Mouse (Mus musculus) midbrain, embryonic 14.5 days (tissue): Measurements from ENCODE around the gene Rmnd5a. TPM values are rescaled to one million over a fixed set of nuclear protein-coding genes. Genes with fewer than 3 reads are reported as not detected.

ENCODE experiments used
- ATAC-seq: fragments of 200-750 bp; cut with Nextera tagmentation; 2 replicates; pipeline ENCODE4 v1.8.0; 2017; ENCODE audit warnings: moderate number of reproducible peaks, moderate library complexity; ENCODE audit not compliant: low FRiP score, low TSS enrichment
- DNase-seq: peaks from one replicate; pipeline ENCODE4 v3.0.0-alpha.2; 2015
- H3K27ac ChIP-seq: fragments of 300-500 bp; sonication (generic); replicated peaks from 2 replicates; pipeline ENCODE4 v1.5.1; 2014; ENCODE audit warnings: mild to moderate bottlenecking, low read depth, low read length, moderate library complexity
- H3K27me3 ChIP-seq: fragments of 300-500 bp; sonication (generic); 2 replicates; pipeline ENCODE4 v1.6.1; 2014; ENCODE audit warnings: low read length, control low read depth, mixed read lengths; ENCODE audit not compliant: control insufficient read depth, insufficient read depth
- H3K36me3 ChIP-seq: fragments of 300-500 bp; sonication (generic); 2 replicates; pipeline ENCODE4 v1.6.1; 2014; ENCODE audit warnings: low read length, control low read depth; ENCODE audit not compliant: control insufficient read depth, insufficient read depth
- H3K4me1 ChIP-seq: fragments of 300-500 bp; sonication (generic); 2 replicates; pipeline ENCODE4 v1.6.1; 2014; ENCODE audit warnings: mild to moderate bottlenecking, antibody characterized with exemption, low read length, control low read depth; ENCODE audit not compliant: control insufficient read depth, insufficient read depth
- H3K4me2 ChIP-seq: fragments of 300-500 bp; sonication (generic); 2 replicates; pipeline ENCODE4 v1.6.1; 2014; ENCODE audit warnings: mild to moderate bottlenecking, low read length, moderate library complexity
- H3K4me3 ChIP-seq: fragments of 300-500 bp; sonication (generic); replicated peaks from 2 replicates; pipeline ENCODE4 v1.5.1; 2014; ENCODE audit warnings: low read depth, low read length
- H3K9ac ChIP-seq: fragments of 300-500 bp; sonication (generic); replicated peaks from 2 replicates; pipeline ENCODE4 v1.6.1; 2014; ENCODE audit warnings: mild to moderate bottlenecking, low read length, moderate library complexity
- H3K9me3 ChIP-seq: fragments of 300-500 bp; sonication (generic); 2 replicates; pipeline ENCODE4 v1.6.1; 2016; ENCODE audit warnings: low read length, control low read depth, mixed read lengths; ENCODE audit not compliant: control insufficient read depth
- WGBS: fragments of 180-500 bp; shearing (Covaris S2); extraction: QIAGEN DNeasy Blood & Tissue Kit; methylation state at CpG from one replicate; pipeline ENCODE4 v1.1.7; 2014; 5-methylcytosine and 5-hydroxymethylcytosine counted together
- polyA plus RNA-seq: library from polyadenylated mRNA; unstranded; fragments of >200 nt; fragmentation: Nextera tagmentation; extraction: Ambion mirVana; gene quantifications from 2 replicates; pipeline ENCODE4 v1.2.1, GENCODE M21; 2014

Rmnd5a gene
- polyA plus RNA-seq, 1 experiment from 2014 or later = 5.5 TPM

DNA sequence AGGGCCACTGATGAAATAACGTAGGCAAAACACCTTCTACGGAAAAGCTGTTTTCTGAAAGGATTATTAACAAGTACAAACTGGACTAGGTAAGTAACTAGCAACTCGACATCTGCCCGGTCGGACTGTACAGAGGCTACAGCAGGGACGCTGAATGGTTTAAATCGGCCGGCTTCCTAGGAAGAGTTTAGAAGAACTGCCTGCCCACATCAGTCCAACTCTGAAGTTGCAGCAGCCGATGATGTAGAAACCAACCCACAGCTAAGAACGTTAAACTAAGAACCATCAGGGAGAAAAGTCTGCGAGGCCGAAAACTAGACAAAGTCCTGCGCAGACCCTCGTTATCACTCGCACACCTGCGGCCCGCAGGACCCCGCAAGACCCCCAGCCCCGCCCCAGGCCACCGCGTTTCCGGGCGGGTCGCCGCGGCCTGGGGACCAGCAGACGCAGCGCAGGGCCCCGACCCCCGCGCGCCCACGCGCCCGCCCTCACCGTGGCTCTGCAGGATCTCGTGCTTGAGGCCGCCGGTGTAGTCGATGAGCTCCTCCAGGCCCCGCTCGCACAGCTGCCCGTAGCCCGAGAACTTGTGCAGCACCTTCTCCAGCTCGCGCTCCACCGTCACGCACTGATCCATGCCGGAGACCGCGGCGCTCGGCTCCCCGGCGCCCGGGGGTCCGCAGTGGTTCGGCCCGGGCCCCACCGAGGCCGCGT lies 776 bp downstream of the Rmnd5a start:
- Histone ChIP-seq H3K27ac (peak overlapping the region; percentile 97), H3K4me1 (peaks cover 32% of the 10 kb centered on the region), H3K4me2 (peak overlapping the region; percentile 89), H3K4me3 (peak overlapping the region; percentile 94), H3K9me3 (no peaks in the 10 kb centered on the region), H3K36me3 (no peaks in the 10 kb centered on the region), H3K27me3 (no peaks in the 10 kb centered on the region), H3K9ac (peak overlapping the region; percentile 91)
- ATAC-seq (no peak), DNase-seq (peak; percentile 73)
- WGBS = under 1% methylated on average over 61 of the region's 62 CpGs

- Histone ChIP-seq H3K27me3 (no peaks in the 10 kb centered on the region), H3K4me2 (peak overlapping the region; percentile 89), H3K9ac (peak overlapping the region; percentile 23; the same call in 1 of the 2 replicates), H3K9me3 (no peaks in the 10 kb centered on the region), H3K4me3 (0 out of 2 replicates have a peak overlapping the region, but pooled peaks have one; percentile 7), H3K4me1 (peaks cover 32% of the 10 kb centered on the region), H3K36me3 (no peaks in the 10 kb centered on the region), H3K27ac (no peak overlapping the region)
- 56% methylated on average over 1 of the region's 1 CpGs for WGBS
- ATAC-seq (no peak), DNase-seq (no peak)
These were observed 2.4 kb downstream of the Rmnd5a start for GRCm38 (mm10) chr6:71438070-71438469.

DNA sequence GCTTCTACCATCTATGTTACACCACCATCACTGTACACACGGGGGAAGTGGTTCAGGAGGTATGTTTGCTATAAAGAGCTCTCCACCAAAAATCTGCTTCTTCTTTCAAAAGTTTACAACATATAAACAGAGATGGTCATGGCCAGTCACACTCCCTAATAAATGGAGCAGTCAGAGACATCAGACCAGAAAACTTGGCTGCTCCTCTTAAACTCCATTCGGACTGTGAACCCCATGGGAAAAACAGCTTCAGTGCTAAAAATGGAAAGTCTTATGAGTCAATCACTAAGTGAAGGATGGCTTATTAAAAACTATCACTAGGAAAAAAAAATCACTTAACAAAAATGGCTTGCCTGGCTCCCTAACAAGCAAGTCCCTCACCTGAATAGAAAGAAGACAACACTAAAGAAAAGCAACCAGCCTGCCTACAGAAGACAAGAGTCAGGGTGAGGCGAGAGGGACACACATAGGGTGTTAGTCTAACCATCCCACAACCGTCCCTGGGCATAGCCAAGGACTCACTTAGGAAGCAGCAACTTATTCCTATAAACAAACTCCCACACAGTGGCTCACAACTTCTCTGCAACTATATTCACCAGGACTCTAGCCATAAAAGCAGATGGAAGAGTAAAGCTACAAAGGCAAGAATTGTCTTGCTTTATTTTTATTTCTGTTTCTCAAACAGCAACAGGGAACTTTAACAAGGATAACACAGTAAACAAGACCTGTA lies 12.3 kb downstream of the Rmnd5a start:
- no peaks in the 10 kb centered on the region for H3K4me1 ChIP-seq
- H3K9ac ChIP-seq = no peak overlapping the region
- ATAC-seq (no peak), DNase-seq (no peak)
- WGBS = 93% methylated on average over 4 of the region's 4 CpGs
- H3K9me3 ChIP-seq = no peaks in the 10 kb centered on the region
- H3K27me3 ChIP-seq = no peaks in the 10 kb centered on the region
- H3K27ac ChIP-seq = no peak overlapping the region
- no peak overlapping the region for H3K4me2 ChIP-seq
- H3K4me3 ChIP-seq = no peak overlapping the region
- peaks cover 17% of the 10 kb centered on the region for H3K36me3 ChIP-seq

- Histone ChIP-seq H3K4me3 (no peak overlapping the region), H3K9ac (no peak overlapping the region), H3K36me3 (peaks cover 17% of the 10 kb centered on the region), H3K9me3 (no peaks in the 10 kb centered on the region), H3K4me2 (no peak overlapping the region), H3K4me1 (no peaks in the 10 kb centered on the region), H3K27me3 (no peaks in the 10 kb centered on the region), H3K27ac (no peak overlapping the region)
- 94% methylated on average over 6 of the region's 6 CpGs for WGBS
- DNase-seq = no peak
- no peak for ATAC-seq
These were observed 14.8 kb downstream of the Rmnd5a start for GRCm38 (mm10) chr6:71425681-71426080.

- no peak overlapping the region for H3K9ac ChIP-seq
- no peak overlapping the region for H3K27ac ChIP-seq
- peaks cover 18% of the 10 kb centered on the region for H3K36me3 ChIP-seq
- H3K4me1 ChIP-seq = no peaks in the 10 kb centered on the region
- H3K4me3 ChIP-seq = no peak overlapping the region
- H3K27me3 ChIP-seq = no peaks in the 10 kb centered on the region
- no peak overlapping the region for H3K4me2 ChIP-seq
- H3K9me3 ChIP-seq = no peaks in the 10 kb centered on the region
- 93% methylated on average over 3 of the region's 3 CpGs for WGBS
- no peak for ATAC-seq
- DNase-seq = peak; percentile 64
These were observed 17.3 kb downstream of the Rmnd5a start for GRCm38 (mm10) chr6:71423116-71423515.

DNA sequence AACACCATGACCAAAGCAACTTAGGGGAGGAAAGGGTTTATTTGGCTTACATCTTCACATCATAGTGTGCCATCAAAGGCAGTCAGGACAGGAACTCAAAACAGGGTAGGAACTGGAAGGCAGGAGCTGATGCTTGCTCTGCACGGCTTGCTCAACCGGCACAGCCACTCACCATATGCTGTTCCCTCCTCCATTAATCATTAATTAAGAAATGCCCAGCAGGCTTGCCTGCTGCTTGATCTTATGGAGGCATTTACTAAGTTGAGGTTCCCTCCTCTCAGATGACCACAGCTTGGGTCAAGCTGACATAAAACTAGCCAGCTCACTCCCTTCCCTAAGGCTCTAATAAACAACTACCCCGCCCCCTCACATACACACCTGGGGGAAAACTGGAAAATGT lies 18.3 kb downstream of the Rmnd5a start:
- WGBS = 73% methylated on average over 3 of the region's 3 CpGs
- DNase-seq (no peak), ATAC-seq (no peak)
- no peak overlapping the region for H3K4me3 ChIP-seq
- H3K27me3 ChIP-seq = no peaks in the 10 kb centered on the region
- no peaks in the 10 kb centered on the region for H3K4me1 ChIP-seq
- H3K4me2 ChIP-seq = no peak overlapping the region
- H3K9ac ChIP-seq = no peak overlapping the region
- peaks cover 12% of the 10 kb centered on the region; the same call in 1 of the 2 replicates for H3K36me3 ChIP-seq
- no peaks in the 10 kb centered on the region for H3K9me3 ChIP-seq
- H3K27ac ChIP-seq = no peak overlapping the region

DNA sequence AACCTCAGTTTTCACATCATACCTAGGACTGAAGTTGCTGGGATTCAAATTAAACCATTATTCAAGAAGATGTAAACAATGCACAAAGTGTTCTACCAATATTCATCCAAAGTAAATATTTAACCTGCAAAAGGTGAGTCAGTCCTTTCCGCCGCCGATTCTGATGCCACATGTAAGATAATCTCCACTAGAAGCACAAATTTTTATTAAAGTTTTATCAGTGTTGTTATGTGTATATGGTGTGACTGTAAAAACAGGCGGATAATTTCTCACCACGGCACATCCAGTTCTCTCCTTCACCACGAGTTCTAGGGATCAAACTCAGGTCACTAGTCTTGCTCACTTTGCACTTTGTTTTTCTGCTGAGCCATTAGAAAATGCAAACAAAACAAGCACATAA lies 19.6 kb downstream of the Rmnd5a start:
- DNase-seq = no peak
- no peaks in the 10 kb centered on the region for H3K9me3 ChIP-seq
- 0 out of 2 replicates have a peak, but pooled peaks cover 9% of the 10 kb centered on the region for H3K36me3 ChIP-seq
- no peak overlapping the region for H3K4me2 ChIP-seq
- H3K4me3 ChIP-seq = no peak overlapping the region
- no peaks in the 10 kb centered on the region for H3K4me1 ChIP-seq
- ATAC-seq = no peak
- H3K9ac ChIP-seq = no peak overlapping the region
- H3K27me3 ChIP-seq = no peaks in the 10 kb centered on the region
- no peak overlapping the region for H3K27ac ChIP-seq
- WGBS = 93% methylated on average over 6 of the region's 6 CpGs

DNA sequence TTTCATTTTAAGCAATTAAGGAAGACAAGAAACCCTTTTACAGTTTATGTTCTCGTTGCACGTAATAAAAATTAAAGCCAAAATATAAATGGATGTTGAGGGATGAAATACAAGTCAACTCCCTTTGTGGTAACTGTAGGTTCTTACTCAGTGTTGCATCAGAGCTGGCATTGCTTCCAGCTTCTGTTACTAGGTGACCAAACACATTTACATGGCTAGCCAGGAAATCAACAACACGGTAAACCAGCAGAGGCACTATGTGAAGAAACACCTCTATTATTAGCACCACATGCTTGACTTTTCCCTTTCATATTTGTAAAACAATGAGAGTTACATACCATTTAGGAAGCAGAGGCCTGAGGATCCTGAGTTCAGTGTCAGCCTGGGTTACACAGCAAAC lies 21.6 kb downstream of the Rmnd5a start:
- Histone ChIP-seq H3K9me3 (no peaks in the 10 kb centered on the region), H3K4me3 (no peak overlapping the region), H3K36me3 (0 out of 2 replicates have a peak, but pooled peaks cover 5% of the 10 kb centered on the region), H3K4me2 (no peak overlapping the region), H3K4me1 (no peaks in the 10 kb centered on the region), H3K9ac (no peak overlapping the region), H3K27ac (no peak overlapping the region), H3K27me3 (no peaks in the 10 kb centered on the region)
- WGBS = 97% methylated on average over 3 of the region's 3 CpGs
- no peak for DNase-seq
- no peak for ATAC-seq
